Mouse (Mus musculus): Measurements from ENCODE around the gene Lect2. TPM values are rescaled to one million over a fixed set of nuclear protein-coding genes. Genes with fewer than 3 reads are reported as not detected.

Gene Lect2
- polyA plus RNA-seq, 1 experiment, result not detected

- no peak within 1 kb of the TSS for H3K27ac ChIP-seq (ENCODE audit: insufficient read depth, low read depth, low read length)
- no peak for TF ChIP-seq POLR2A (IDR thresholded peaks at IDR 0.05; ENCODE audit: borderline replicate concordance, low read depth, low read length)
- no peak for TF ChIP-seq CTCF (IDR thresholded peaks at IDR 0.05; ENCODE audit: low read depth, low read length)
Measured at GRCm38 (mm10) chr13:56522081-56522820, 26.1 kb downstream of the Lect2 start, which contains the start of gene Fbxl21. Gene Fbxl21 (plus strand): TSS chr13:56522472.

GRCm38 (mm10) chr13:56516816-56517215 lies 31.5 kb downstream of the Lect2 start:
- no peak overlapping the region for H3K27ac ChIP-seq (ENCODE audit: insufficient read depth, low read depth, low read length)
- TF ChIP-seq POLR2A (IDR thresholded peaks at IDR 0.05; ENCODE audit: borderline replicate concordance, low read depth, low read length), result no peak
- TF ChIP-seq CTCF (IDR thresholded peaks at IDR 0.05; ENCODE audit: low read depth, low read length), result no peak
- H3K4me1 ChIP-seq (ENCODE audit: control insufficient read depth, insufficient read depth, low read length), result no peaks in the 10 kb centered on the region
- no peak overlapping the region for H3K4me3 ChIP-seq (ENCODE audit: insufficient read depth, low read length)

More at GRCm38 (mm10) chr13:56522081-56522820, 26.1 kb downstream of the Lect2 start, which contains the start of gene Fbxl21:
- Histone ChIP-seq H3K4me3 (ENCODE audit: insufficient read depth, low read length) (peak within 1 kb of the TSS; percentile 90), H3K4me1 (ENCODE audit: control insufficient read depth, insufficient read depth, low read length) (no peaks in the 10 kb centered on the region)

- Histone ChIP-seq H3K4me3 (ENCODE audit: insufficient read depth, low read length) (no peak overlapping the region), H3K4me1 (ENCODE audit: control insufficient read depth, insufficient read depth, low read length) (no peaks in the 10 kb centered on the region), H3K27ac (ENCODE audit: insufficient read depth, low read depth, low read length) (no peak overlapping the region)
- no peak for TF ChIP-seq POLR2A (IDR thresholded peaks at IDR 0.05; ENCODE audit: borderline replicate concordance, low read depth, low read length)
- no peak for TF ChIP-seq CTCF (IDR thresholded peaks at IDR 0.05; ENCODE audit: low read depth, low read length)
Measured at GRCm38 (mm10) chr13:56516311-56516710, 32.0 kb downstream of the Lect2 start.

DNA sequence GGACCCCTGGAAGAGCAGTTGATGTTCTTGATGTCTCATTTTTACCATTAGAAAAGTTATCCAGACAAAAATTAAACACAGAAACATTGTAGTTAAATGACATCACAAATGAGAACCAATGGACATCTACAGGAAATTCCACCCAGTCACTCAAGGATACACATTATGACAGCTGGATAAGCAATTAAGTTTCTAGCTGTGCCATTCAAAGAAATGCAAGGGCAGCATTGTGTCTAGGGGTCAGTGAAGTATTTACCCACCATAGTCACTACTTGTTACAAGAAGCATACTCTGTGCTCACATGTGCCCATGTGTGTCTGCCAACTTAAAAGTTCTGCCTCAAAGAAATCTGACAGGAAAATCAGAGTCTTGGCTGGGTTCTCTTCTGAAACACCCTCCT lies 34.7 kb downstream of the Lect2 start:
- no peaks in the 10 kb centered on the region for H3K4me1 ChIP-seq (ENCODE audit: control insufficient read depth, insufficient read depth, low read length)
- H3K4me3 ChIP-seq (ENCODE audit: insufficient read depth, low read length), result no peak overlapping the region
- H3K27ac ChIP-seq (ENCODE audit: insufficient read depth, low read depth, low read length), result no peak overlapping the region
- TF ChIP-seq CTCF (IDR thresholded peaks at IDR 0.05; ENCODE audit: low read depth, low read length) (no peak), POLR2A (IDR thresholded peaks at IDR 0.05; ENCODE audit: borderline replicate concordance, low read depth, low read length) (no peak)

DNA sequence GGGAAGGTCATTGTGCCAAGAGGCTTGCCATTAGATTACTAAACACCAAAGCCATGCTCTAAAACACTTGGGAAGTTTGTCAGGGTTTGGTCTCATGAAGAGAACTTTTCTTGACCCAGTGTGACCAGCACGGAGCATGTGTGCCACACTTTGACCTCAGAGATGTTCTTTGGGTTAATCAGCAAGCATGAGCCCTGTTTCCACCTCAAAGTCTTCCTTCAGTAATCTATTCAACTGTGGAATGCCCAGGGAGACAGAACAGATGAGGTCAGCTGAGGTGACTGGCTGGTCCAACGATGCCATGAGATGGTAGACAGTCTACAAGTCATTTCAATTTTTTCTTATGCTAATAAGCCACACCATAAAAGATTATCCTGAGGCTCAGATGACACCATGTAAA lies 38.5 kb downstream of the Lect2 start:
- H3K27ac ChIP-seq (ENCODE audit: insufficient read depth, low read depth, low read length), result no peak overlapping the region
- no peak overlapping the region for H3K4me3 ChIP-seq (ENCODE audit: insufficient read depth, low read length)
- H3K4me1 ChIP-seq (ENCODE audit: control insufficient read depth, insufficient read depth, low read length), result no peaks in the 10 kb centered on the region
- TF ChIP-seq CTCF (IDR thresholded peaks at IDR 0.05; ENCODE audit: low read depth, low read length) (no peak), POLR2A (IDR thresholded peaks at IDR 0.05; ENCODE audit: borderline replicate concordance, low read depth, low read length) (no peak)

GRCm38 (mm10) chr13:56506871-56507496 lies 41.3 kb downstream of the Lect2 start:
- H3K4me3 ChIP-seq (ENCODE audit: insufficient read depth, low read length), result no peak overlapping the region
- no peak for TF ChIP-seq POLR2A (IDR thresholded peaks at IDR 0.05; ENCODE audit: borderline replicate concordance, low read depth, low read length)
- TF ChIP-seq CTCF (IDR thresholded peaks at IDR 0.05; ENCODE audit: low read depth, low read length), result no peak
- no peaks in the 10 kb centered on the region for H3K4me1 ChIP-seq (ENCODE audit: control insufficient read depth, insufficient read depth, low read length)
- H3K27ac ChIP-seq (ENCODE audit: insufficient read depth, low read depth, low read length), result no peak overlapping the region

GRCm38 (mm10) chr13:56501866-56502420 lies 46.4 kb downstream of the Lect2 start:
- Histone ChIP-seq H3K27ac (ENCODE audit: insufficient read depth, low read depth, low read length) (no peak overlapping the region), H3K4me3 (ENCODE audit: insufficient read depth, low read length) (no peak overlapping the region), H3K4me1 (ENCODE audit: control insufficient read depth, insufficient read depth, low read length) (no peaks in the 10 kb centered on the region)
- no peak for TF ChIP-seq CTCF (IDR thresholded peaks at IDR 0.05; ENCODE audit: low read depth, low read length)
- TF ChIP-seq POLR2A (IDR thresholded peaks at IDR 0.05; ENCODE audit: borderline replicate concordance, low read depth, low read length), result no peak

DNA sequence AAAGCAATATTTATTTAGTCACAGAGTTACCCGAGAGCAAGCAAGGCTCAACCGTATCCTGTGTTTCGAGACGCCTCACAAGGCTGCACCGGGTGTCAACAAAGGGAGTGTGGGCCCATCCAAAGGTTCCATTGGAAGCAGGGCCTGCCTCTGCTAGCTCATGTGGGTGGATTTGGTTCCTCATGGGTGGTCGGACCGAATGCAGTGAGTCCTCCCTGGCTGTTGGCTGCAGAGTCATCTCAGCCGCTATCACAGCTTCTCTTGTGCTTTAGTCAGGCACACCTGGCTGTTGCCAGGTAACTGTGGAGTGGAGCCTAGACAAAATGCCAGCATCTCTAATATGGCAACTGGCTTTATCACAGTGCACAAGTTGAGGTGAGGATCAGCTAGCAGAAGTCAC lies 47.7 kb downstream of the Lect2 start:
- no peak for TF ChIP-seq CTCF (IDR thresholded peaks at IDR 0.05; ENCODE audit: low read depth, low read length)
- TF ChIP-seq POLR2A (IDR thresholded peaks at IDR 0.05; ENCODE audit: borderline replicate concordance, low read depth, low read length), result no peak
- Histone ChIP-seq H3K4me1 (ENCODE audit: control insufficient read depth, insufficient read depth, low read length) (no peaks in the 10 kb centered on the region), H3K4me3 (ENCODE audit: insufficient read depth, low read length) (no peak overlapping the region), H3K27ac (ENCODE audit: insufficient read depth, low read depth, low read length) (no peak overlapping the region)

DNA sequence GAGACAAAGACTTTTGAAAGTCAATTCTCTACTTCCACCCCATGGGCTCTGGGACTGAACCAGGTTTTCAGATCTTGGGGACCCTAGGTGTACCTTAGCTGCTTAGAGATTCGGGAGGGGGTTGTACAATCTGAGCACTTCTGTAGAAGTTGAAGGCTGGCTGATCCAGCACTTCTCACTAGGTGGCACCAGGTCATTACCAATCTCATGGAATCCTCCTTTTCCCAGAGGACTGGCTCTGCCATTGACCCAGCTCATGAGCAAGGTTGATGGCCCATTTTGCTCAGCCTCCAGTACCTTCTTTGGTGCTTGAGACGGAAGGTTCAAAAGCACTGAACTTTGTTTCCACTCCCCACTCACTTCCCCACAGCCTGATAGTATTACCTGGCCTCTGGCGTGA lies 48.2 kb downstream of the Lect2 start:
- H3K27ac ChIP-seq (ENCODE audit: insufficient read depth, low read depth, low read length), result no peak overlapping the region
- H3K4me3 ChIP-seq (ENCODE audit: insufficient read depth, low read length), result no peak overlapping the region
- TF ChIP-seq CTCF (IDR thresholded peaks at IDR 0.05; ENCODE audit: low read depth, low read length), result no peak
- no peak for TF ChIP-seq POLR2A (IDR thresholded peaks at IDR 0.05; ENCODE audit: borderline replicate concordance, low read depth, low read length)
- no peaks in the 10 kb centered on the region for H3K4me1 ChIP-seq (ENCODE audit: control insufficient read depth, insufficient read depth, low read length)

- Histone ChIP-seq H3K4me3 (ENCODE audit: insufficient read depth, low read length) (no peak overlapping the region), H3K27ac (ENCODE audit: insufficient read depth, low read depth, low read length) (no peak overlapping the region), H3K4me1 (ENCODE audit: control insufficient read depth, insufficient read depth, low read length) (no peaks in the 10 kb centered on the region)
- no peak for TF ChIP-seq POLR2A (IDR thresholded peaks at IDR 0.05; ENCODE audit: borderline replicate concordance, low read depth, low read length)
- TF ChIP-seq CTCF (IDR thresholded peaks at IDR 0.05; ENCODE audit: low read depth, low read length), result no peak
Measured at GRCm38 (mm10) chr13:56494440-56494839, 53.9 kb downstream of the Lect2 start.

Other genes starting within 250 kb of the Lect2 start
- gene Gm3045, start 121.9 kb downstream of the Lect2 start, polyA plus RNA-seq (2012; ENCODE audit: insufficient read depth, insufficient read length, missing spikeins), result not detected in 2 replicates
- gene Slc25a48, start 110.1 kb downstream of the Lect2 start, polyA plus RNA-seq (2012; ENCODE audit: insufficient read depth, insufficient read length, missing spikeins), result not detected in 2 replicates
- gene Il9, start 66.3 kb downstream of the Lect2 start, polyA plus RNA-seq (2012; ENCODE audit: insufficient read depth, insufficient read length, missing spikeins), result not detected in 2 replicates
- 1.6 and 2.1 TPM in 2 replicates for gene Fbxl21, start 26.0 kb downstream of the Lect2 start, polyA plus RNA-seq (2012; ENCODE audit: insufficient read depth, insufficient read length, missing spikeins)
- 386 and 398 TPM in 2 replicates for gene Tgfbi, start 61.0 kb upstream of the Lect2 start, polyA plus RNA-seq (2012; ENCODE audit: insufficient read depth, insufficient read length, missing spikeins)
- 10.2 and 11.5 TPM in 2 replicates for gene Smad5, start 154.5 kb upstream of the Lect2 start, polyA plus RNA-seq (2012; ENCODE audit: insufficient read depth, insufficient read length, missing spikeins)
- gene Gm45623, start 205.3 kb upstream of the Lect2 start, polyA plus RNA-seq (2012; ENCODE audit: insufficient read depth, insufficient read length, missing spikeins), result not detected in 2 replicates

All from bone marrow macrophage, adult 2 months (primary cell).